Mouse (Mus musculus) CH12.LX (cell line): ENCODE measurements around the gene Zfp747. TPM values are rescaled to one million over a fixed set of nuclear protein-coding genes. Genes with fewer than 3 reads are reported as not detected.

ENCODE experiments used
- DNase-seq: peaks from one replicate; pipeline ENCODE4 v3.0.0-alpha.2; 2013; ENCODE audit errors: extremely low read depth
- H3K27ac ChIP-seq: 2 replicates; pipeline ENCODE4 v1.5.1; 2012; ENCODE audit warnings: low read depth, mild to moderate bottlenecking, control low read depth, moderate library complexity; ENCODE audit not compliant: insufficient read depth
- H3K27me3 ChIP-seq: replicated peaks from 2 replicates; pipeline ENCODE3; 2012; ENCODE audit warnings: inconsistent platforms
- H3K36me3 ChIP-seq, 2 experiments: replicated peaks in 1 of 2; 2 replicates each; pipeline versions ENCODE3 to v1.6.1; 2012; ENCODE audit warnings: inconsistent platforms in 1 of 2, low read length in 1 of 2, mild to moderate bottlenecking in 1 of 2, mixed read lengths in 1 of 2, moderate library complexity in 1 of 2; ENCODE audit not compliant: control insufficient read depth in 1 of 2, insufficient read depth in 1 of 2
- H3K4me1 ChIP-seq, 2 experiments: 2 replicates each; pipeline ENCODE4 v1.6.1; 2012; ENCODE audit warnings: inconsistent platforms in 1 of 2, moderate library complexity in 1 of 2; ENCODE audit not compliant: insufficient read depth in 2 of 2, control insufficient read depth in 1 of 2
- H3K4me2 ChIP-seq: 2 replicates; pipeline ENCODE4 v1.6.1; 2012; ENCODE audit warnings: low read depth, mild to moderate bottlenecking, control low read depth; ENCODE audit not compliant: poor library complexity, insufficient read depth, severe bottlenecking
- H3K4me3 ChIP-seq, 3 experiments: fragments of 150-350 bp in 1 of 3; sonication (generic) in 1 of 3; replicated peaks in 1 of 3; 2 replicates each; pipeline versions ENCODE3 to v1.5.1; 2011 to 2012; ENCODE audit warnings: low read depth in 2 of 3, low read length in 2 of 3, mild to moderate bottlenecking in 2 of 3, moderate library complexity in 2 of 3, control low read depth in 1 of 3, improper control_type of control experiment in 1 of 3, inconsistent platforms in 1 of 3, mixed read lengths in 1 of 3; ENCODE audit not compliant: poor library complexity in 1 of 3
- H3K79me2 ChIP-seq: replicated peaks from 2 replicates; pipeline ENCODE4 v1.6.1; 2012; ENCODE audit warnings: mild to moderate bottlenecking, moderate library complexity; ENCODE audit not compliant: control insufficient read depth, poor library complexity, insufficient read depth, severe bottlenecking; ENCODE audit errors: extremely low read depth
- H3K9ac ChIP-seq: 2 replicates; pipeline ENCODE4 v1.6.1; 2012; ENCODE audit warnings: low read depth, mild to moderate bottlenecking, control low read depth, moderate library complexity; ENCODE audit not compliant: insufficient read depth
- H3K9me3 ChIP-seq: replicated peaks from 2 replicates; pipeline ENCODE3; 2012; ENCODE audit warnings: low read length, inconsistent platforms, mixed read lengths
- BHLHE40 ChIP-seq: IDR thresholded peaks from 2 replicates; pipeline ENCODE4 v1.6.1; 2011; ENCODE audit warnings: mild to moderate bottlenecking, low read depth, low read length, improper control_type of control experiment
- CTCF ChIP-seq, 2 experiments: IDR thresholded peaks in 1 of 2; conservative IDR thresholded peaks in 1 of 2; 2 replicates each; pipeline ENCODE4 v1.5.1; 2011 to 2012; ENCODE audit warnings: low read depth in 2 of 2, low read length in 2 of 2, improper control_type of control experiment in 1 of 2, inconsistent platforms in 1 of 2, mild to moderate bottlenecking in 1 of 2, moderate library complexity in 1 of 2
- EP300 ChIP-seq: IDR thresholded peaks from 2 replicates; pipeline ENCODE4 v1.6.1; 2011; ENCODE audit warnings: low read length, improper control_type of control experiment
- ETS1 ChIP-seq: conservative IDR thresholded peaks from 2 replicates; pipeline ENCODE4 v1.6.1; 2012; ENCODE audit warnings: low read depth, mild to moderate bottlenecking, inconsistent platforms, low read length, improper control_type of control experiment, moderate library complexity
- HCFC1 ChIP-seq: IDR thresholded peaks from 2 replicates; pipeline ENCODE4 v1.6.1; 2012; ENCODE audit warnings: low read depth, mild to moderate bottlenecking, inconsistent platforms, low read length, improper control_type of control experiment
- JUND ChIP-seq: conservative IDR thresholded peaks from 2 replicates; pipeline ENCODE4 v1.6.1; 2011; ENCODE audit warnings: low read depth, low read length, improper control_type of control experiment
- KAT2A ChIP-seq: IDR thresholded peaks from 2 replicates; pipeline ENCODE4 v1.6.1; 2012; ENCODE audit warnings: low read length, improper control_type of control experiment, inconsistent platforms; ENCODE audit not compliant: insufficient replicate concordance
- MEF2A ChIP-seq: IDR thresholded peaks from 2 replicates; pipeline ENCODE4 v1.6.1; 2014; ENCODE audit warnings: low read depth, mild to moderate bottlenecking, inconsistent platforms, low read length, improper control_type of control experiment, borderline replicate concordance
- NRF1 ChIP-seq: IDR thresholded peaks from 2 replicates; pipeline ENCODE4 v1.6.1; 2014; ENCODE audit warnings: low read depth, mild to moderate bottlenecking, inconsistent platforms, low read length, improper control_type of control experiment, moderate library complexity
- PAX5 ChIP-seq: IDR thresholded peaks from 2 replicates; pipeline ENCODE4 v1.6.1; 2012; ENCODE audit warnings: low read length, inconsistent platforms, mixed read lengths
- SIN3A ChIP-seq: IDR thresholded peaks from 2 replicates; pipeline ENCODE4 v1.6.1; 2012; ENCODE audit warnings: low read length, improper control_type of control experiment, inconsistent platforms
- SMC3 ChIP-seq: IDR thresholded peaks from 2 replicates; pipeline ENCODE4 v1.6.1; 2011; ENCODE audit warnings: low read depth, low read length, improper control_type of control experiment
- TBP ChIP-seq: conservative IDR thresholded peaks from 2 replicates; pipeline ENCODE4 v1.6.1; 2011; ENCODE audit warnings: low read depth, low read length, improper control_type of control experiment
- TCF12 ChIP-seq: IDR thresholded peaks from 2 replicates; pipeline ENCODE4 v1.6.1; 2014; ENCODE audit warnings: low read depth, mild to moderate bottlenecking, inconsistent platforms, low read length, improper control_type of control experiment
- UBTF ChIP-seq: IDR thresholded peaks from 2 replicates; pipeline ENCODE4 v1.6.1; 2012; ENCODE audit warnings: low read depth, mild to moderate bottlenecking, inconsistent platforms, low read length, improper control_type of control experiment, moderate library complexity
- USF2 ChIP-seq: conservative IDR thresholded peaks from 2 replicates; pipeline ENCODE4 v1.6.1; 2011; ENCODE audit warnings: low read depth, low read length, improper control_type of control experiment
- ZC3H11A ChIP-seq: IDR thresholded peaks from 2 replicates; pipeline ENCODE4 v1.6.1; 2012; ENCODE audit warnings: low read depth, mild to moderate bottlenecking, inconsistent platforms, low read length, improper control_type of control experiment
- ZMIZ1 ChIP-seq: IDR thresholded peaks from 2 replicates; pipeline ENCODE4 v1.6.1; 2012; ENCODE audit warnings: low read depth, mild to moderate bottlenecking, inconsistent platforms, low read length, improper control_type of control experiment
- dilution Hi-C: fragments of 300-500 bp; cut with MboI; formaldehyde crosslinking; loops from 2 replicates; pipeline ENCODE4 v1.14.3; 2020; ENCODE audit warnings: low sequenced_read_pairs; ENCODE audit not compliant: extremely low pct_unique_long_range_greater_than_20kb, extremely low pct_ligation_motif_present
- in situ Hi-C: fragments of 300-500 bp; cut with MboI; formaldehyde crosslinking; loops from 3 replicates; pipeline ENCODE4 v1.14.3; 2019; ENCODE audit warnings: low sequenced_read_pairs, low pct_ligation_motif_present, low pct_unique_long_range_greater_than_20kb, mixed read lengths
- polyA plus RNA-seq: library from polyadenylated mRNA; unstranded; fragments of >175 nt; gene quantifications from 2 replicates; pipeline ENCODE4 v1.2.1, GENCODE M21; 2012; ENCODE audit warnings: low read depth; ENCODE audit not compliant: insufficient read length
- total RNA-seq, 2 experiments: library from RNA; depleted of rRNA; stranded (reverse); fragments of 300-350 nt in 1 of 2; fragments of >200 nt in 1 of 2; gene quantifications; 2 replicates each; pipeline ENCODE4 v1.2.3; 2012 to 2014

Zfp747 gene
- total and polyA plus RNA-seq, 3 experiments = 7.2 to 8.2 (median 7.7) TPM

GRCm38 (mm10) chr7:127364166-127364565, 11.7 kb downstream of the Zfp747 start:
- no peak overlapping the region for H3K27ac ChIP-seq
- in situ Hi-C loops (loop anchor here (5.0 to 25.0 kb wide), 2 partner anchors 113 to 398 kb away; partner anchors contain the start of genes Fbrs and Orai3), dilution Hi-C loops (no loop called here)
- no peaks in the 10 kb centered on the region for H3K79me2 ChIP-seq
- H3K9me3 ChIP-seq = no peaks in the 10 kb centered on the region
- no peak overlapping the region for H3K4me3 ChIP-seq
- no peaks in the 10 kb centered on the region; a peak in 1 of 4 replicates for H3K4me1 ChIP-seq
- no peak overlapping the region for H3K4me2 ChIP-seq
- H3K27me3 ChIP-seq = peaks cover 9% of the 10 kb centered on the region
- DNase-seq = no peak
- no peak overlapping the region for H3K9ac ChIP-seq
- TF ChIP-seq MEF2A (no peak), BHLHE40 (no peak), ZC3H11A (no peak), SMC3 (no peak), SIN3A (no peak), TCF12 (no peak), TBP (no peak), ZMIZ1 (no peak), EP300 (no peak)
- TF ChIP-seq, all 38 proteins: peak for 0
- no peaks in the 10 kb centered on the region for H3K36me3 ChIP-seq

- no peaks in the 10 kb centered on the region; a peak in 1 of 4 replicates for H3K4me1 ChIP-seq
- no peaks in the 10 kb centered on the region for H3K79me2 ChIP-seq
- H3K9me3 ChIP-seq = no peaks in the 10 kb centered on the region
- H3K4me2 ChIP-seq = no peak overlapping the region
- dilution Hi-C loops = no loop called here
- H3K9ac ChIP-seq = no peak overlapping the region
- no peak for DNase-seq
- H3K27ac ChIP-seq = no peak overlapping the region
- H3K36me3 ChIP-seq = no peaks in the 10 kb centered on the region
- H3K4me3 ChIP-seq = no peak overlapping the region
- peaks cover 9% of the 10 kb centered on the region for H3K27me3 ChIP-seq
- in situ Hi-C loops = loop anchor here (5.0 to 25.0 kb wide), 2 partner anchors 114 to 399 kb away; partner anchors contain the start of genes Fbrs and Orai3
- TF ChIP-seq HCFC1 (no peak), ETS1 (no peak), MEF2A (no peak), PAX5 (no peak), NRF1 (no peak), SMC3 (no peak), SIN3A (no peak), KAT2A (no peak), CTCF (conservative IDR thresholded peaks at IDR 0.05 in 1 of 2, IDR thresholded peaks at IDR 0.05 in 1 of 2; ENCODE audit: low read depth in 2 of 2, low read length in 2 of 2) (no peak), USF2 (no peak), JUND (no peak), UBTF (no peak), TCF12 (no peak)
Observed at GRCm38 (mm10) chr7:127363475-127363921, 12.4 kb downstream of the Zfp747 start.
